9 mouse cellular contexts compared by ENCODE assay signal in genomic region chr2:165032533-165032932, GRCm38 (mm10). TPM values are rescaled to one million over a fixed set of nuclear protein-coding genes. Genes with fewer than 3 reads are reported as not detected.
DNase-seq lines count a peak whose midpoint lies in the region; ATAC-seq and TF ChIP-seq lines count a peak whose summit lies in the region.
"Had no signal": no experiment of that assay in that cellular context is flagged by ENCODE, and none has a peak within 500 bp of the region (broad histone marks: within the 10 kb centered on the region; RNA-seq: fewer than 3 reads in every experiment).

No protein-coding gene starts in this region.

- H3K27ac ChIP-seq in kidney, adult 2 months (ENCODE audit: insufficient read depth, low read depth, low read length) = no peak overlapping the region
- no peak overlapping the region for H3K27ac ChIP-seq in midbrain, embryonic 10.5 days (replicated peaks)

- no peaks in the 10 kb centered on the region for H3K36me3 ChIP-seq in kidney, adult 2 months (ENCODE audit: control insufficient read depth, insufficient read depth, low read length)
- H3K36me3 ChIP-seq in midbrain, embryonic 10.5 days = peaks cover 12% of the 10 kb centered on the region

- no peak overlapping the region for H3K4me3 ChIP-seq in kidney, adult 2 months (ENCODE audit: insufficient read depth, low read depth, low read length)
- peak overlapping the region; percentile 92 for H3K4me3 ChIP-seq in midbrain, embryonic 10.5 days

- ATAC-seq in megakaryocyte-erythroid progenitor cell, adult 5-6 weeks (replicated peaks; ENCODE audit: low FRiP score, low TSS enrichment, poor library complexity, severe bottlenecking) = no peak

- H3K27me3 ChIP-seq in kidney, adult 2 months (replicated peaks; ENCODE audit: control insufficient read depth, insufficient read depth, low read length) = no peaks in the 10 kb centered on the region
- H3K27me3 ChIP-seq in midbrain, embryonic 10.5 days (ENCODE audit: low read depth, poor library complexity, severe bottlenecking) = no peaks in the 10 kb centered on the region
- H3K27me3 ChIP-seq: CH12.LX had no signal

- H3K4me1 ChIP-seq in kidney, adult 2 months (ENCODE audit: control insufficient read depth, insufficient read depth, low read length) = peaks cover 8% of the 10 kb centered on the region; the same call in 1 of the 2 replicates
- peaks cover 46% of the 10 kb centered on the region for H3K4me1 ChIP-seq in midbrain, embryonic 10.5 days

- 26% methylated on average over 3 of the region's 3 CpGs for WGBS in kidney, adult 2 months
- 67% methylated on average over 3 of the region's 3 CpGs for WGBS in midbrain, embryonic 10.5 days

- no peaks in the 10 kb centered on the region for H3K9me3 ChIP-seq in midbrain, embryonic 10.5 days (replicated peaks)

- DNase-seq in embryo, embryonic 10.5 days (ENCODE audit: low spot score) = peak; percentile 27
- DNase-seq in embryo, embryonic 11 days = no peak
- peak; percentile 62 for DNase-seq in brain, adult 2 months (ENCODE audit: low read depth, low spot score)
- peak; percentile 45 for DNase-seq in kidney, adult 2 months
- DNase-seq in midbrain, embryonic 10.5 days (ENCODE audit: low spot score) = no peak
- DNase-seq in urinary bladder, adult 2 months (ENCODE audit: low spot score) = no peak
- no peak for DNase-seq in T-cell, adult 2 months (ENCODE audit: low spot score)

- TF ChIP-seq POLR2A in kidney, adult 2 months (IDR thresholded peaks at IDR 0.05; ENCODE audit: low read depth, low read length) = no peak

- peak; percentile 60 for TF ChIP-seq CTCF in kidney, adult 2 months (conservative IDR thresholded peaks at IDR 0.05; ENCODE audit: insufficient read depth, insufficient read length, low read depth, low read length)

RNA-seq across cellular contexts. Expression of gene Ncoa5, which starts 2.1 kb away (rescaled TPM):
- 31.3 and 34.4 TPM in 2 replicates for polyA plus RNA-seq in kidney, adult 2 months (2012; rRNA removed)
- polyA plus RNA-seq in midbrain, embryonic 10.5 days (2016; fragmentation: Nextera tagmentation; extraction: Ambion mirVana) = 95.1 and 109 TPM in 2 replicates
- 30.9 and 33.6 TPM in 2 replicates for polyA plus RNA-seq in urinary bladder, adult 2 months (2012; rRNA removed)
- total RNA-seq in megakaryocyte-erythroid progenitor cell, adult 5-6 weeks (2014; fragmentation: Nextera tagmentation) = 38.4 and 44.2 TPM in 2 replicates
- 41.2 and 42.4 TPM in 2 replicates for total RNA-seq in megakaryocyte-erythroid progenitor cell, adult 5-6 weeks (2017)

RNA-seq across cellular contexts. Expression of gene Cd40, which starts 22.9 kb away (rescaled TPM):
- polyA plus RNA-seq in kidney, adult 2 months (2012; rRNA removed) = 6.1 and 11.2 TPM in 2 replicates
- polyA plus RNA-seq in midbrain, embryonic 10.5 days (2016; fragmentation: Nextera tagmentation; extraction: Ambion mirVana) = 6.4 and 8.1 TPM in 2 replicates
- 8.6 and 9.5 TPM in 2 replicates for polyA plus RNA-seq in urinary bladder, adult 2 months (2012; rRNA removed)
- total RNA-seq in megakaryocyte-erythroid progenitor cell, adult 5-6 weeks (2014; fragmentation: Nextera tagmentation) = 0.67 TPM in 1 of 2 replicates, not detected in the other
- total RNA-seq in megakaryocyte-erythroid progenitor cell, adult 5-6 weeks (2017) = not detected in 2 replicates

RNA-seq across cellular contexts. Expression of gene 1700025C18Rik, which starts 58.0 kb away (rescaled TPM):
- not detected in 2 replicates for polyA plus RNA-seq in kidney, adult 2 months (2012; rRNA removed)
- not detected in 2 replicates for polyA plus RNA-seq in midbrain, embryonic 10.5 days (2016; fragmentation: Nextera tagmentation; extraction: Ambion mirVana)
- not detected in 2 replicates for polyA plus RNA-seq in urinary bladder, adult 2 months (2012; rRNA removed)
- total RNA-seq in megakaryocyte-erythroid progenitor cell, adult 5-6 weeks (2014; fragmentation: Nextera tagmentation) = not detected in 2 replicates
- not detected in 2 replicates for total RNA-seq in megakaryocyte-erythroid progenitor cell, adult 5-6 weeks (2017)
- total RNA-seq: CH12.LX had no signal

Comparison
In these comparisons a context has a peak if more than half of its experiments do, and no peak if none do; other contexts are left out.
1. DNase-seq: peak in embryo, embryonic 10.5 days (single experiment), brain, adult 2 months (single experiment) and kidney, adult 2 months (single experiment); none in embryo, embryonic 11 days (single experiment), midbrain, embryonic 10.5 days (single experiment), urinary bladder, adult 2 months (single experiment) and T-cell, adult 2 months (single experiment).